Mouse (Mus musculus): ENCODE measurements around the gene Fate1. TPM values are rescaled to one million over a fixed set of nuclear protein-coding genes. Genes with fewer than 3 reads are reported as not detected.

Gene Fate1
- total and polyA plus RNA-seq, 3 experiments = not detected

DNA sequence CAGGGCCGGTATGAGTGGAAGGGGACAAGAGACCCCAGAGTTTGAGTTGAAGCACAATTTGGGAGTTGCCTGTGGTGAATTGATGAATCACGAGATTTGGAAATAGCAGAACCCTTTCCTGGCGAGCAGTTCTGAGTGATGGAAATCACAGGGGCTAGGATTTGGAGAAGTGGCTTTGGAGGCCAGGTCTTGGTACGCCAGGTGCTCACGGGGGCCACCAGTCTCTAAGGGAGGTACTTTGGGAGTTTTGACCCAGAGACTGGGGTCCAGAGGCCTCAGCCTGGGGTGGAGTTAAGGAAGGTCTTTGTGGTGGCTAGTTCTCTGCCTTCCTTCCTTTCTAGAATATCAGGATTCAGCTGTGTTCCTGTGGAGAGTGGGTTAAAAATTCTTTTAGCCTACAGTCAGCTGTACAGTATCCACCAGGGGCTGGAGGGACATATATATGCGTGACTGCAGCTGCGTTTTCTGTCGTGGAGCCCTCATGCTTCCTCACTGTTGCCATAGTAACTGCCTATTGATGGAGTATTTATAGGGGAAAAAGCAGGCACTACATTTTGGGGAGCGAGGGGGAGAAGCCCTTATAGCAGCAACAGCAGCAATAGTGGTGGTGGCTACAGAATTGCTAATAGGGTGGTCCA is 9.4 kb upstream of the Fate1 start:
- Histone ChIP-seq H3K4me2 (ENCODE audit: insufficient read depth, low read depth, poor library complexity, severe bottlenecking) (no peak overlapping the region), H3K27me3 (replicated peaks) (no peaks in the 10 kb centered on the region), H3K27ac (ENCODE audit: insufficient read depth, low read depth) (no peak overlapping the region), H3K4me3 (replicated peaks in 1 of 3; ENCODE audit: low read depth in 2 of 3, low read length in 2 of 3, poor library complexity in 1 of 3) (no peak overlapping the region), H3K36me3 (replicated peaks in 1 of 2; ENCODE audit: control insufficient read depth in 1 of 2, insufficient read depth in 1 of 2, low read length in 1 of 2) (no peaks in the 10 kb centered on the region), H3K4me1 (ENCODE audit: control insufficient read depth in 1 of 2, insufficient read depth in 2 of 2) (no peaks in the 10 kb centered on the region), H3K9ac (ENCODE audit: insufficient read depth, low read depth) (no peak overlapping the region), H3K79me2 (replicated peaks; ENCODE audit: control insufficient read depth, extremely low read depth, insufficient read depth, poor library complexity, severe bottlenecking) (no peaks in the 10 kb centered on the region), H3K9me3 (replicated peaks; ENCODE audit: low read length) (no peaks in the 10 kb centered on the region)
- in situ Hi-C loops (cut with MboI; ENCODE audit: low pct_ligation_motif_present, low pct_unique_long_range_greater_than_20kb, low sequenced_read_pairs) (no loop called here), dilution Hi-C loops (cut with MboI; ENCODE audit: extremely low pct_ligation_motif_present, extremely low pct_unique_long_range_greater_than_20kb, low sequenced_read_pairs) (no loop called here)
- TF ChIP-seq MYC (IDR thresholded peaks at IDR 0.05; ENCODE audit: low read depth, low read length) (no peak), CTCF (conservative IDR thresholded peaks at IDR 0.05 in 1 of 2, IDR thresholded peaks at IDR 0.05 in 1 of 2; ENCODE audit: low read depth in 2 of 2, low read length in 2 of 2) (no peak), TBP (conservative IDR thresholded peaks at IDR 0.05; ENCODE audit: low read depth, low read length) (no peak), ELF1 (IDR thresholded peaks at IDR 0.05; ENCODE audit: low read depth, low read length) (no peak), HCFC1 (IDR thresholded peaks at IDR 0.05; ENCODE audit: low read depth, low read length) (no peak), SIN3A (IDR thresholded peaks at IDR 0.05; ENCODE audit: low read length) (no peak), USF2 (conservative IDR thresholded peaks at IDR 0.05; ENCODE audit: low read depth, low read length) (no peak), ZKSCAN1 (IDR thresholded peaks at IDR 0.05; ENCODE audit: borderline replicate concordance, low read depth, low read length) (no peak), KAT2A (IDR thresholded peaks at IDR 0.05; ENCODE audit: insufficient replicate concordance, low read length) (no peak), GABPA (IDR thresholded peaks at IDR 0.05; ENCODE audit: insufficient replicate concordance, low read depth, low read length) (no peak), MEF2A (IDR thresholded peaks at IDR 0.05; ENCODE audit: borderline replicate concordance, low read depth, low read length) (no peak)
- no peak for DNase-seq (ENCODE audit: extremely low read depth)

DNA sequence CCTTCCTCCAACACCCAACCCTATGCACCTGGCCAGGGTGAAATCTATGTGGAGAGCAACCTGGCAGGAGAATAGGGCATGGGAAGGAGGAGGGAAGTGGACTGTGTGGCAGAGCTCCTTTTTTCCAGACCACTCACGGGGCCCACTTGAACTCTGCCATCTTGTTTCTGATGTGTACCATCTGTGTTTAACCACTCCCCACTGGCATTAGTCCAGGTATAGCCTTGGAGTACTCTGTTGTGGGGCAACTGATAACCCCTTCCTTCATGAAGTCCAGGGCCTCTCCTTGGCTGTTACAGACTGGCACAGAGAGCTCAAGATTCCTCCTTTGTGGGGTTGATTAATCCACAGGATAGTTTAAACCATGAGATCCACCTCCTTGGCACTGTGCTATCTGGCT is 4.6 kb upstream of the Fate1 start:
- H3K36me3 ChIP-seq (replicated peaks in 1 of 2; ENCODE audit: control insufficient read depth in 1 of 2, insufficient read depth in 1 of 2, low read length in 1 of 2) = no peaks in the 10 kb centered on the region

More for the DNA sequence above, 4.6 kb upstream of the Fate1 start:
- H3K27ac ChIP-seq (ENCODE audit: insufficient read depth, low read depth) = no peak overlapping the region
- H3K9ac ChIP-seq (ENCODE audit: insufficient read depth, low read depth) = no peak overlapping the region
- no peaks in the 10 kb centered on the region for H3K79me2 ChIP-seq (replicated peaks; ENCODE audit: control insufficient read depth, extremely low read depth, insufficient read depth, poor library complexity, severe bottlenecking)
- H3K9me3 ChIP-seq (replicated peaks; ENCODE audit: low read length) = no peaks in the 10 kb centered on the region
- in situ Hi-C loops (cut with MboI; ENCODE audit: low pct_ligation_motif_present, low pct_unique_long_range_greater_than_20kb, low sequenced_read_pairs) (no loop called here), dilution Hi-C loops (cut with MboI; ENCODE audit: extremely low pct_ligation_motif_present, extremely low pct_unique_long_range_greater_than_20kb, low sequenced_read_pairs) (no loop called here)
- no peak for DNase-seq (ENCODE audit: extremely low read depth)
- TF ChIP-seq PAX5 (IDR thresholded peaks at IDR 0.05; ENCODE audit: low read length) = no peak
- TF ChIP-seq BHLHE40 (IDR thresholded peaks at IDR 0.05; ENCODE audit: low read depth, low read length) = no peak
- no peak for TF ChIP-seq MAFK (IDR thresholded peaks at IDR 0.05; ENCODE audit: insufficient replicate concordance, low read length)
- no peak for TF ChIP-seq MEF2A (IDR thresholded peaks at IDR 0.05; ENCODE audit: borderline replicate concordance, low read depth, low read length)
- no peak for TF ChIP-seq CTCF (conservative IDR thresholded peaks at IDR 0.05 in 1 of 2, IDR thresholded peaks at IDR 0.05 in 1 of 2; ENCODE audit: low read depth in 2 of 2, low read length in 2 of 2)
- TF ChIP-seq CHD1 (IDR thresholded peaks at IDR 0.05; ENCODE audit: low read depth, low read length) = no peak
- TF ChIP-seq ETS1 (conservative IDR thresholded peaks at IDR 0.05; ENCODE audit: low read depth, low read length) = no peak
- no peak for TF ChIP-seq TBP (conservative IDR thresholded peaks at IDR 0.05; ENCODE audit: low read depth, low read length)
- no peak for TF ChIP-seq SMC3 (IDR thresholded peaks at IDR 0.05; ENCODE audit: low read depth, low read length)
- TF ChIP-seq USF1 (IDR thresholded peaks at IDR 0.05; ENCODE audit: low read depth, low read length) = no peak
- no peak for TF ChIP-seq SIN3A (IDR thresholded peaks at IDR 0.05; ENCODE audit: low read length)
- no peak for TF ChIP-seq UBTF (IDR thresholded peaks at IDR 0.05; ENCODE audit: low read depth, low read length)
- TF ChIP-seq RCOR1 (conservative IDR thresholded peaks at IDR 0.05; ENCODE audit: low read depth, low read length) = no peak
- TF ChIP-seq IRF4 (IDR thresholded peaks at IDR 0.05; ENCODE audit: low read depth, low read length) = no peak
- TF ChIP-seq RAD21 (IDR thresholded peaks at IDR 0.05; ENCODE audit: low read depth, low read length) = no peak
- TF ChIP-seq ZC3H11A (IDR thresholded peaks at IDR 0.05; ENCODE audit: low read depth, low read length) = no peak
- no peak overlapping the region for H3K4me3 ChIP-seq (replicated peaks in 1 of 3; ENCODE audit: low read depth in 2 of 3, low read length in 2 of 3, poor library complexity in 1 of 3)
- H3K4me1 ChIP-seq (ENCODE audit: control insufficient read depth in 1 of 2, insufficient read depth in 2 of 2) = no peaks in the 10 kb centered on the region
- no peak overlapping the region for H3K4me2 ChIP-seq (ENCODE audit: insufficient read depth, low read depth, poor library complexity, severe bottlenecking)
- no peaks in the 10 kb centered on the region for H3K27me3 ChIP-seq (replicated peaks)

Measured in CH12.LX (cell line).